Mouse (Mus musculus) Muller cell, postnatal 12 days (primary cell): ENCODE results near the gene Inhba.

Source experiments
- DNase-seq: peaks from one replicate; pipeline ENCODE4 v3.0.0-alpha.2; 2015; ENCODE audit errors: inconsistent ontology term

Gene Inhba

DNA sequence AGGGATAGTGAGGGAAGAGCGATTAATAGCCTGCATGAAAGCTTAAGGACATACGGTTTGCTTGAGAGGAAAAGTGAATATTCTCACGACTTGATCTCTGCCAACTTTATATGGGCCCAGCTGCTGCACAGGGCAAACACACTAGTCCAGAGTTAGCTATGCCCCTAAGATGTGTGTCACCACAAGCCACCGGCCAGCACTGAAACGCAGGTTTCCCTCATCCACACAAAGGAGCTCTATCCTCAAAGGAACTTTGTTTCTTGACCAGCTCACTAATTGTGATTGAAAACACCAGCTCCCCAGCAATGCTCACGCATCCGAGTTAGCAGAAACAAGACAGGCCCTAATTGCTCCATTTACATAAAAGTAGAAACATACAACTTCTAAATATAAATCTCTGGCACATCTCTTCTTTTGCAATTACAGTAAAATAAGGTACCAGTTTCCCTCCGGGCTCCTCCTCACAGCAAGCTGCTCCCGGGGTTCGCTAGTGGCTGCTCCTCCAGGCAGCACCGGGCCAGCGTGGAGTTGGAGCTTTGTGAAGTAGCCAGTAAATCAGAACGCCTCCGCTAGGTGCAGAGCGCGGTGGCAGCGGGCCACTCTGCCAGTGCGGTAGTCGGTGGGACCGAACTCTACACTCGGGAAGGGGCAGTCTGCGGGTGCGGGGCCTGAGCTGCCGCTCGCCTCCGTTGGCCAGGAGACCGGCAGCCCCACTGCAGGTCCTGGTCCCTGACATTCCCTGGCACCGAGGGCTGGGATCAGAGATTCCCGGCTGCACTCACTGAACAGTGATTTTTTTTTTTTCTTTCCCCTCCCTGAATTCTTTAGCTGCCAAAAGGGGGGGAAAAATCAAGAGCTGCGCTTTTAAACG, at the start of gene Inhba:
Inhba (plus strand) TSS at position 480 of the 871 bp plus-strand sequence.
- DNase-seq: peak; percentile 56

DNA sequence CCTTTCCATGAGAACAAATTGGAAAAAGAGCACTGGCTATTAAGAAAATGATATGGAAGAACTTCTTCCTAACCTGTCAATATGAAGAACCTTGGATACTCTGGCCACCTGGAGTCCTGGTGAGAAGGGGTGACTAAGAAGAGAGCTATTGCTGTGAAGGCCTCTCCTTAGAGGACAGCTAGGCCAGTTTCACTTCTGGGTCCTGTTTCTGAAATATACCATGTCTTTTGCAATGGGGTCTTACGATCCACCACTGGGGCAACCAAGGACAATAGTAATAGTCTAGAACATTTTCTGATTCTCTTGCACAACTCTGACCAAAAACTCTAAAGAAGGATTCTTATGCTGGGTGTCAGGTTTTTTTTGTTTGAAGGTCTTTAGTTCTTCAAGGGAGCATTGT, 35.1 kb upstream of the Inhba start:
- no peak for DNase-seq

DNA sequence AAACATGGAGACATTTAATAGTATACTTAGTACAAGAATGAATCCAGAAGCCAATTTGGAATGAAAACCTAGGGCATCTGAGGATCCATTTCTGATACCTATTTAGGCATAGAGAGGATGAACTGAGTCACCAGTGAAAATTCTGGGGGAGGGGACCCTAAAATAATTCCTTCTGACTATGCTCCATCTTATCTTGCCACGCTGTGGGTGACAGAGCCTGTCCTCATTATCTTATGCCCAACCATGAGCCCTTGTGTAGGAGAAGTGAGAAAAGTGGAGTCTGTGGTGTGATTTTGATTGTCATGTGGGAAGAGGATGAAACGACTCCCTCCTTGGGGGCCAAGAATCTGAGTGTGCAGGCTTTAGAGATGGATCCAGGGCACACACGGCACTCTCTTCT, 32.1 kb upstream of the Inhba start:
- DNase-seq: no peak

DNA sequence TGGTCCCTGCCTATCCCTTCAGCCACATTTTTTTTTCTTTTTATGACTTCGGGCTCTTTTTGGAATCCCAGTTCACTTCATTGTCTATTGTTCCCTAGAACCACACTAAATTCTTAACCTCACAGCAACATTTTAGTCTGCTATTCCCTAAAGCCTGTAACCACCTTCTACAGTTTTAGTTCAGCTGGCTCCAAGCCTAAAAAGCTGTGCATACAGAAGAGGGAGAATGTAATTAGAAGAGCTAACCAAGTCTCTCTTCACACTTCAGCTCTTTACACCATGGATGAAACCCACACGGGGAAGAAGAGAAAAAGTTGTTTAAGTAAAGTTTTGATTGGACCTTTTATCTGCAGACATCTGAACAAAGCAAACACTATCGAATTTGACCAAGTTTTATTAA, 29.6 kb upstream of the Inhba start:
- peak; percentile 16 for DNase-seq

GRCm38 (mm10) chr13:15985761-15986160, 25.9 kb upstream of the Inhba start:
- DNase-seq: peak; percentile 10

GRCm38 (mm10) chr13:15986172-15986571, 25.5 kb upstream of the Inhba start:
- no peak for DNase-seq

- no peak for DNase-seq
These were observed 16.3 kb upstream of the Inhba start for GRCm38 (mm10) chr13:15995314-15995713.

DNA sequence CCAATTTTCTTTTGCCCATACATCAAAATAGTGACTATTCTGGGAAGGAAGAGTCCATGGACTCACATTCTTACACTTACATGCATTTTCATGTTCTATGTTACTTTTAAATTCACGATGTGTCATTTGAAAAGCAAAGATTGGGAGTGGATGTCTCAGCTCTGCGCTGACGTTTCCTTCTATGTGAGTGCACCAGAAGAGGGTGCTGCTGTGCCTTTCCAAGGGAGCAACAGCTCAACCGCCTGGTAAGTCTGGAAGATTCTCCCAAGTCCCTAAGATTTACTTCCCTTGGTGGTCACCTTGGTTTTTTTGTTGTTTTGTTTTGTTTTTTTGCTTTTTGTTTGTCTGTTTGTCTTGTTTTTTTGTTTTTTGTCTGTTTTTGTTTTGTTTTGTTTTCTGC, 6.1 kb upstream of the Inhba start:
- DNase-seq: peak; percentile 20

DNA sequence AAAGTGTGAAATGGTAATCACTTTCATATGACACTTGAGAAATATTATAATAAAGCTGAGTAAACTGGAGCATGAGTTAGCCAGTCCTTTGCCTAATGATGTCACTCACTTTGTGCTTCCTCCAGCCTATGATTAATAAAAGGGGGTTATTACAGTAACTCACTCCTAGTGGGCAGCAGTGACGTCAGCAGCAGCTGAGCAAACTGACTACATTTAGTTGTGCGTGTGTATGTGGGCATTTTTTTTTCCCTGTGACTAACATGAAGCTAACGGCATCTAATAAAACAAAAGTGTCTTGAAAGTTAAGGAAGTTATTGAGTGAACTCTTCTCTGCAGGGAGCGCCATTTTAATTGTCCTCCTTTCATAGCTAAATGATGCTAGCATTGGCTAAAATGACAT, 3.9 kb upstream of the Inhba start:
- DNase-seq: no peak

DNA sequence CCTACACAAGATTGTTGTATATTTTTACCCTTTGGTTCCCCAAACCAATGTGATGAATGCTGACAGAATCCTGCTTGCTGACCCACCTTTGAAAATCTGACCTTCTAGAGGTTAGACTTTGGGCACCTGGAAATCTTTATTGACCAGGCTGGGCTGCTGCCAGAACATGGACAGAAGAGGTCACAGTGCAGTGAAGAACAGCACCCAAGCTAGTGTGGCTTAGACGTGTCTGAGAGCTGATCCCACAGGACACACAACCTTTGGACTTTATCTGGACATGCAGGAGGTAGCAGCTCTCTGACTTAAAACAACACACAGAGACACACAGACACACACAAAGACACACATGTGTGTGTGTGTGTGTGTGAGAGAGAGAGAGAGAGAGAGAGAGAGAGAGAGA, 3.3 kb upstream of the Inhba start:
- DNase-seq: no peak

- peak; percentile 83 for DNase-seq
These were observed 1.7 kb upstream of the Inhba start for GRCm38 (mm10) chr13:16009766-16010465.

- DNase-seq: no peak
These were observed 1.1 kb upstream of the Inhba start for GRCm38 (mm10) chr13:16010586-16010985.

DNA sequence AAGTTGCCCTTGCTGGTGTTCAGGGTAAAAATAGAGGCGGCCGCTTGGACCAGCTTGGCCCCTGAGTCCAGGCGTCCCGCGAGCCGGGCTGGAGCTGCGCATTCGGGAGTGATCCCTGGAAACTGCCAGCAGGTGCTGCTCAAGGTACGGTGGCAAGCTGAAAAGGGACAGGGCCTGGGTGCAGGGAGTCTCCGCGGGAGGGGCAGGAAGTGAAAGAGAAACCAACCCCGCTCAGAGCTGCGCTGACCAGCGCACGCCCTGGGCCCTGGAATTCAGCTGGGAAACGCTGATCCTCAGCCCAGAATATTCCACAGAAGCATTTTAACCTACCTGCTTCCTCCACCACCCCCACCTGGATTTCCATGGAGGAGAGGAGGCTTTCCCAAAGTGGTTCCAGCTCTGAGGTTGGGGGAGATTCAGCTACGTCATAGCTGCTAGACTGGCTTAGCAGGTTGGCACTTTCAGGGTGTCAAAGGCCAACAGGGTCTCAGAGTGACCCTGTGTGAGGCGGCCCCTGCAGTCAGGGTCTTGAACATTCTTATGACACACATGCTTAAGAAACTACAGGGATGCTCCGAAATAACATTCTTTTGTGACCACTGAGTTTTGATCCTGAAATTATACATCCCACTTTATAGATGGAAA, 714 bp downstream of the Inhba start:
- DNase-seq: peak; percentile 93

- DNase-seq: peak; percentile 42
These were observed 2.5 kb downstream of the Inhba start for GRCm38 (mm10) chr13:16014166-16014565.

GRCm38 (mm10) chr13:16016506-16016905, 4.9 kb downstream of the Inhba start:
- DNase-seq: peak; percentile 74

DNA sequence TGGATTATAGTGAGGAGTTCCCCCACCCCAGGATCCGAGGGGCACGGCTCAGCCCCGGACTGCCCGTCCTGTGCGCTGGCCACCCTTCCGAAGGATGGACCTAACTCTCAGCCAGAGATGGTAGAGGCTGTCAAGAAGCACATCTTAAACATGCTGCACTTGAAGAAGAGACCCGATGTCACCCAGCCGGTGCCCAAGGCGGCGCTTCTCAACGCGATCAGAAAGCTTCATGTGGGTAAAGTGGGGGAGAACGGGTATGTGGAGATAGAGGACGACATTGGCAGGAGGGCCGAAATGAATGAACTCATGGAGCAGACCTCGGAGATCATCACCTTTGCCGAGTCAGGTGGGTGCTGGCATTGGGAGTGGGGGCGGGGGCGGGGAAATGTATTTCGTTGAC, 5.7 kb downstream of the Inhba start:
- peak; percentile 58 for DNase-seq

DNA sequence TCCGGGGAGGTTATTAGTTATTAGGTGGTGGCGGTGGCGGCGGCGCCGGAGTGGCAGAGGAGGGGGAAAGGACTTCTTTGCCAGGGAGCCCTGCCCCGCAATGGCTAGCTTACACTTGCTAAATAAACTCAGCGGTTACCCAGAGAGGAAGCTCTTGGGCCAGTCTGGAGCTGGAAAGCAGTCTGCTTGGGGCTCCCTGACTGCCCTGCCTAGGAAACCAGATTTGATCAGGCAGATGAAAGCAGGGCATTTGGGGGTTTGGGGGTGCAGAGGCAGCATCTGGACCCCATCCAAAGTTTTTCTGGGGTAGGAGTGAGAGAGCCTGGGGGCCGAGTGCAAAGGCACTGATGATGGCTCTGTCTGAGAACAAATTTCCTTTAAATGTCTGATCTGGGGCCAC, 6.1 kb downstream of the Inhba start:
- no peak for DNase-seq

GRCm38 (mm10) chr13:16018807-16019510, 7.3 kb downstream of the Inhba start:
- DNase-seq: no peak

DNA sequence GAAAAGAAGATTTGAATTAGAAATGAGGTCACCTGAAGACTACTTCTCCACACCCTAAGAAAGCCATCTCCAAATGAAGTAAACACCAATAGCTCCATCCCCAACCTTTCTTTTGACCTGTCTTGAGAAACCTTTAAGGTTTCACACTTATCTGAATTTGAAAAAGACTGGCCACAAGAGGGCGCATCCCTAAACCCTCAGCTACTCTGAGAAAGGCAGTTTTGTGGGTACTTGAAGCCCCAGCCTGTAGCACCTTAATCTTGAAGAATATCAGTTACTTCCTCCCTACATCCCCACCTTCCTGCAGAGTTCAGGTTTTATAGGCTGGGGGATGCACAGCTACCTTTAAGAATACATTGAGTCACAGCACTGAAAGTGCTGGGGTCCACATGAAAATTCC, 9.0 kb downstream of the Inhba start:
- peak; percentile 35 for DNase-seq

- no peak for DNase-seq
These were observed 9.5 kb downstream of the Inhba start for GRCm38 (mm10) chr13:16021181-16021580.

GRCm38 (mm10) chr13:16021849-16022248, 10.2 kb downstream of the Inhba start:
- no peak for DNase-seq

DNA sequence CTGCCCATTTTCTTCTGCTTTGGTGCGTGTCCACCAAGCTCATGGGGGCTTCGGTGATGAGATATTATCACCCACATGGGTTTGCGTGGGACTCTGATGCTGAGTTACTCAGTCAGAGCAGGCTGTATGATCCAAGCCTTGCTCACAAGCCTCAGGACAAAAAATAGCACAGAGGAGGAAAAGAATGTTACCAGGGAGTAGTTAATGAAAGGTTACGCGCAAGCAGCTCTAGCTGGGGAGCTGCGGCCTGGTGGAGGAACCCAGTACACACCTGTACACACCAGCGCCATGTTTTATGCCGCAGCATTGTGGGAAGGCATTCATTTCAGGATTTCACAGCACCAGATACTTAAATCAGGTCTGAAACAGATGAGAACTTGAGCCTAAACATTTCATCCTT, 10.9 kb downstream of the Inhba start:
- DNase-seq: no peak
